Mouse (Mus musculus) CD8-positive naive resting alpha-beta T cell, adult 57 days (primary cell): Measurements from ENCODE around the gene Kif19a. TPM values are rescaled to one million over a fixed set of nuclear protein-coding genes. Genes with fewer than 3 reads are reported as not detected.

Source experiments
- total RNA-seq: library from RNA; stranded (reverse); gene quantifications from one replicate; pipeline ENCODE4 v1.2.4, GENCODE M21; 2023

Kif19a gene
- total RNA-seq, result 0.15 TPM

DNA sequence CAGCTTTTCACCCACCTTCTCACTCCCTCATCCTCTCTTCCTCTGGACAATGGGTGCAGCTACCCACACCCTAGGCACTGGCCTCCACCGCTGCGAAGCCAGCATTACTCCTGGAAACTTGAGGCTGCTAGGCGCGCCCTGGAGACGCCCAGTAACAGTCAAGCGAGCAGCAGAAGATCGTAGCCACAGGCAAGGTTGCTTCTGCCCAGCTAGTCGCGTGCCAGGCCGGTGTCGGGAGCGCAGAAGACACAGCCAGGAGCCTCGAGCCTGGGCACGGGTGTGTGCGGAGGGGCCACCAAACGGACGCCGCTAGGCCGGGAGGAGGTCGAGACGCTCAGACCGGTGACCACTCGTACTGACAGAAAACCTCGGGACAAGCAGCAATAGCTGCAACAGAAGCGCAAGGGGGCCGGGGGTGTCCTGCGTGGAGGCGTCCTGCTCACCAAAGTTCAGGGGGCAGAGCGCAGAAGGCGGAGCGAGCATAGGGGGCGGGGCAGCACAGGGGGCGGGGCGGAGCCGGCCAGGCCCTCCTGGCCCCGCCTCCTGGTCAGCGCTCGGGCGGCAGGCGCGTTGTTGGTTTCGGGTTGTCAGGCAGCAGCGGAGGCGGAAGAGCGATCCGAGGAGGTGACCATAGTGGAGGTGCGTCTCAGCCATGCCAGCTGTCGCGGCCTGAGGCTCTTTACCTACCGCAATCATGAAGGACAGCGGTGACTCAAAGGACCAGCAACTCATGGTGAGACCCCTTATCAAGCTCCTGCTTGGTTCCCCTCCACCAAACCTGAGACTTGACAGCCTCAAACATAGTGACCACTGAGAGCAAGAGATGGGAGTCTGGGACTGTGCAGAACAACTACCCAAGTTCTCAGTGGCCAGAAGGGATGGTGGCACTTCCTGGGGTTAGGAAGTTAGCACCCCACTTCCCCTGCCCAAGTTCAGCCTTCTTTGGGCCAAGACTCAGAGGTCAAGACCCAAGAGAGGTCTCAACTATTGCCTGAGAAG is at the start of gene Kif19a:
Gene Kif19a, plus strand, starts transcription at position 569 of the 999 bp plus-strand sequence.

DNA sequence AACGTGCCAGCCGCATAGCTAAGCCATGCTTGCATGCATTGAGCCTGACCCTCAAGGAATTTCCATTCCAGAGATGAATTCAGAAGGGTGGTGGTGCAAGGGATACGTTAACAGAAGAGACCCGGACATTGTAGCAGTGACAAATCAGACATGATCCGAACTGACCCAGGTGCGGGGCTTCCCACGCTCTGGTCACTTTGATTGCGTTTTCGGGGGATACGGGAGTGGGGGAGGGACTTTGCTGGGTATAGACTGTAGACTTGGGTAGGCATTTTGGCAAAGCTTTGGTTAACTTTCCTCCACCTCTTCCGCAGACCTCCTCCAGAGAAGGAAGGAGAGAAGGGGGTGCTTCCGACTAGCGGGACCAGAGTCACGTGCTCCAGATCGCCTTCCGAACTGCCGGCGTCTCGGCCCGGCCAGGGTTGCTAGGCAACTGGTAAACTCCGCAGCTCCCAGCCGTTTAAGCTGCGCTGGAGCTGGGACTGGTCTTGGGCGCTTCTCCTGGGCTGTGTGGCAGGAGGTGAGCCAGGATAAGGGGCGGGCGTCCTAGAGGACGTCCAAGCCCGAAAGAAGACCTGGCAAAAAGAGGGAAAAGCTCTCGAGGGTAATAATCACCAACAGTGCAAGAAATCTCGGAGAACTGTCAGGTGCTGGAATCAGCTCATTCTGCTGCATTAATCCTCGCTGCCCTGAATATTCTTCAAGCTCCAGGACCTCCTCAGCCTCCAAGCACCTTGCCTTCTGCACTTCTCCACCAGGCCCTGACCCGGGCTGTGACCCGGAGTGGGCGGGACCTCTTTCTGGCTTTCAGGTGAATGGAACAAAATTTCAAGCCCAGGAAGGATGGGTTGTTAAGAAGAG is 38.0 kb upstream of the Kif19a start, which contains the start of gene Dnaic2:
Gene Dnaic2, plus strand, starts transcription at position 444 of the 861 bp plus-strand sequence.

DNA sequence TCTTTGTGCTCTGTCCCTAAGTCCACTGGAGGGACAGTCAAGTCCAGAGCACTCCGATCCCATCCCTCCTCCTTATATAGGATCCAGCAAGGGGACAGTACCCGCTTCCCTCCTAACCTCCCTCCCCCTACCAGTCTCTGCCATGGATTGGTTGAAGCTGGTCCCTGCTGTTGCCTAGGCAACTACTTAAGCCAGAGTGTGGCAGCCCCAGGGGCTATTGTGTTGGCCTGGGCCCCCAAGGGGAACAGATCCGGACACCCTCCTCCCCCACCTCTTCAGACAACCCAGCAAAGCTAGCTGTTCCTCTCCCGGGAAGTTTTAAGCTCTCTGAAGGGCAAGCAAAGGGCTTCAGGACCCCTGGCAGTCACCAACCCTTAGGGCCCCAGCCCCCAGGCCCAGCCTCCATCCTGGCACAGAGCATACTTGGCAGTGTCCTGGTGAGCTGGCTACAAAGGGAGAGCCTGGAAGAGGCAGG is 30.7 kb downstream of the Kif19a start, which contains the start of gene Btbd17:
Gene Btbd17, minus strand, starts transcription at position 98 of the 475 bp plus-strand sequence.

DNA sequence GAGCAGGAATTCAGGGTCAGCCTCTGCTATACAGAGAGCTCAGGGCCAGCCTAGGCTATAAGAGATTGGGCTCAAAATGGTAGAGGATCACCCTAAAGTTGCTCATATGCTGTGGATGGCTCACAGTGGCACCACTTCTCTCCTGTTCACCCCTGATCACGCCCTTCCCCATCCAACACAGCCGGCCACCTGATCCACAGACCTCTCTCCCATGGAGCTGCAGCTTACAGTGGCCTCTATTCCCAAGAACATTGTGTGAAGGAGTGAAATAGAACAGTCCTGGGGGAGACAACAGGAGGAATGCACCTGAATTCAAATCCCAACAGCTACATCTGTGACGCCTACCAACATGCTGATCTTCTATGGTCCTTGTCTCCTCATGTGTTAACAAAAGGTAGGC is 33.4 kb downstream of the Kif19a start, which contains the start of gene Gpr142:
Gene Gpr142, plus strand, starts transcription at position 301 of the 400 bp plus-strand sequence.

Other genes with a start within 250 kb of the Kif19a start
- 3,102 TPM for gene Rpl38, start 96.9 kb upstream of the Kif19a start, total RNA-seq
- 0.52 TPM for gene Ttyh2, start 90.0 kb upstream of the Kif19a start, total RNA-seq
- not detected for gene Dnaic2, start 38.0 kb upstream of the Kif19a start, total RNA-seq
- not detected for gene Btbd17, start 30.6 kb downstream of the Kif19a start, total RNA-seq
- gene Gpr142, start 33.5 kb downstream of the Kif19a start, total RNA-seq, result not detected
- gene Gprc5c, start 85.8 kb downstream of the Kif19a start, total RNA-seq, result not detected
- 1.2 TPM for gene Cd300a, start 124.7 kb downstream of the Kif19a start, total RNA-seq
- gene Cd300lb, start 169.0 kb downstream of the Kif19a start, total RNA-seq, result 1.5 TPM
- gene Cd300c, start 203.8 kb downstream of the Kif19a start, total RNA-seq, result not detected
- gene Cd300ld, start 224.5 kb downstream of the Kif19a start, total RNA-seq, result 0.46 TPM
- gene Cd300c2, start 236.5 kb downstream of the Kif19a start, total RNA-seq, result 0.89 TPM